Mouse (Mus musculus) fibroblast of lung, adult 2 months (primary cell): ENCODE data around the gene Ifitm6.
"Not testable (repeated sequence)": the region's sequence is repeated elsewhere in the genome, so short reads cannot be mapped to it uniquely, and the experiment has no call there.

Source experiments
- DNase-seq: peaks from one replicate; pipeline ENCODE4 v3.0.0-alpha.2; 2011; ENCODE audit warnings: low read depth

The Ifitm6 gene

DNA sequence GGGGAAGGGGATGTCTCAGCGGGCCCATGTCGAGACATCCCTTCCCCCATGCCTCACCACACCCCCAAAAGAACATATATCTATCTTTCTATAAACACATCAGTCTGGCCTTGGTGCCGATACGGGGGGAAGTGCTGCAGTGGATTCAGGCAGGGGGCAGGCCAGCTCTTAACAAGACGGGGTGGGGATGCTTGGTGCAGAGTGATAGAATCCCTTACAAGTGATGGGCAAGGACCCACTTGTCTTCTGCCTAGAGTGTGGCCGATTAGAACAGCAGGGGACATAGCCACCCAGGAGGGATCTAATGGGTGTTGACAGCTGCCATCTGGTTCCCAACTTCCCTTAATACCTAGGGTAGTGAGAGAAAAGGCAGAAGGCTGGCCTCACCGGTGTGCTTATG lies 46.8 kb downstream of the Ifitm6 start:
- DNase-seq, result no peak

DNA sequence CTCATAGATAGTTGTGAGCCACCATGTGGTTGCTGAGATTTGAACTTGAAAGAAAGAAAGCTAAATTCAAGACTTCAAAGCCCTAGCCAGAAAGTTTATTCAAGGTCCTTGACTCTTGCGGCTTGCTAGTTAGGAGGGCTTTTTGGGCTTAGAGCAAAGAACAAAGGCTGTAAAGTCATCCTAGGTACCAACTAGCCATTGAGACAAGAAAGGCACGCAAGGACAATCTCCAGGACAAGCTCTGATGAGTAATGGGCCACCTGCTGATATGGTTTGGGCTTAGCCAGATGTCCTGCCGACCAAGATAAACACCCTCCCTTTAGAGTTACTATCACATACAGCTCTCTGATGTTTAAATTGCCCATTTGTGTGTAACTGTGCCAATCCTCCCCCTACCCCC lies 49.0 kb downstream of the Ifitm6 start:
- DNase-seq, result not testable (repeated sequence)

DNA sequence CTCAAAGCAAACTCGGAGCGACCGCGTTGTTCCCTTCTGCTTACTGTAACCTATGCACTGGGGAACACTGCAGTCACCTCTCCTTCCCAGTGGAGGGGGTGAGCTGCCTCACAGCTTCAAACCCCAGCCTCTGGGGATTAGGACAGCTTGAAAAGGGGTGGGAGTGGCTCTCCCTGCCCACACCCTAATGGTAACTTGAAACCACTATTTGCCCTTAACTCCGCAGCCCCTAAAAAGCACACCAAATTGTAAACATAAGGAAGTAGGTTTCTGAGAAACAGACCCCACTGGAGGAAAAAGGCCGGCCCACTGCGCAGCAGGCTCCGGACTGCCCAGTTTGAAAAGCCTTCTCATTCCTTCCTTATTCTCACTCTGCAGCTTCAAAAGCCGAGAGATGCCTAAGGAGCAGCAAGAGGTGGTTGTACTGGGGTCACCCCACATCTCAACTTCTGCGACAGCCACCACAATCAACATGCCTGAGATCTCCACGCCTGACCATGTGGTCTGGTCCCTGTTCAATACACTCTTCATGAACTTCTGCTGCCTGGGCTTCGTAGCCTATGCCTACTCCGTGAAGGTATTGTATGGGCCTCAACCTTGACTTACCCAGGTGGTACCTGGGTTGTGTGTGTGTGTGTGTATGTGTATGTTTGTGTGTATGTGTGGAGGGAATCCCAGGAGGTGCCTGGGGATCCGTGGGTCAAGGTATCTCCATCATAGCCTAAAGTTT lies 49.7 kb downstream of the Ifitm6 start:
- DNase-seq, result no peak

DNA sequence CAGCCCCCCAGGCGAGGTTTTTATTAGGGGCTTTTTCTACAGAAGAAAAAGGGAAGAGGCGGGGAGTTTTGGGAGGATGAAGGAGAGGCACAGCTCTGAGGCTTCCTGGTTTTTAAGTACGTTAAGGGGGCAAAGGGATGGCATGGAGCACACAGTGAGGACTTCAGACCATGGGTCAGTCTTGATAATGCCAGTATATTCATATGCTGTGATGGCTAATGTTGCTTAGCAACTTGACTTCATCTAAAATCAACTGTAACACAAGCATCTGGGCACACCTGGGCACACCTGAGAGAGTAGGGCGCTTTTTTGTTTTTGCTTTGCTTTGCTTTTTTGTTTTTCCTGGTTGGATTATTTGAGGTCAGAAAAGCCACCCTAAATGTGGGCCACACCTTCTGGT lies 50.8 kb downstream of the Ifitm6 start, which contains the start of gene Ifitm1:
Gene Ifitm1 (plus strand): TSS at position 301 of the 400 bp plus-strand sequence.
- DNase-seq, result no peak
